Mouse (Mus musculus) skeletal muscle tissue, adult 2 months (tissue): ENCODE data around the gene Dhx33.

Experiments used
- DNase-seq: peaks from one replicate; pipeline ENCODE4 v3.0.0-alpha.2; 2012; ENCODE audit warnings: low read depth, low spot score

The Dhx33 gene

DNA sequence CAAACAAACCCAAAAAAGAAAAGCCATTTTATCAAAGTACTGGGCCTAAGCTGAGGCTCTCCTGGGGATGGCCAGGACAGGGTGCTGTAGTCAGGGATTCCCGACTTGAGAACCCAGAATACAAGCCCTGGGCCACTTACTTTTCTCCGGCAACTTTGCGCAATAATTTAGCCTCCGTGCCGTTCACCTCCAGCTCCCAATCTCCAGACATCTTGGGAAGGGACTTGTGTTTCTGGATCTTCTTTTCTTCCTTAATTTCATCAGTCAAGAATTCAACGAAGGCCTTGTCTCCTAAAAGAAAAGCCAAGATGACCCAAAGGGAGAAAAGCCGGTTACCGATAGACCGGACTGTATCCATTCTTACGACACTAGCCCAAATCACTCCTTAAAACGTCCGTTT is 22.2 kb downstream of the Dhx33 start:
- DNase-seq = no peak

- DNase-seq = no peak
Observed at GRCm38 (mm10) chr11:70980751-70981510, 23.3 kb downstream of the Dhx33 start.

DNA sequence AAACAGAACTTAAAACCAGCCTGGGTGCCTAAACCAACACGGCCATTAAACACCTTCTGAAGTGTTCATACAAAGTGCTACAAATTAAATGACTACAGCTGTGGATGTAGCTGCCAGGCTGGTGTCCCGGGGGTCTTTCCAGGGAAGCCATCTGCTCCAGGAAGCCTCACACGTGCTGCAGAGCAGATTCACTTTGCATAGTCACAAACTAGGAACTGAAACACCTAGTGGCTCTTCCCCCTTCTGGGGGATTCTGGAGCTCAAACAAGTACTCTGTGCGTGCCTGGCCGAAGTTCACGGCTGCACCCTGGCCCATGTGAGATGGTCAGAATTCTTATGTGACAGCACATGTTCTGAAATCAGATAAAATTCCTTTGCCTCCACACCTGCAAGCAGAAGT is 24.0 kb downstream of the Dhx33 start:
- no peak for DNase-seq

DNA sequence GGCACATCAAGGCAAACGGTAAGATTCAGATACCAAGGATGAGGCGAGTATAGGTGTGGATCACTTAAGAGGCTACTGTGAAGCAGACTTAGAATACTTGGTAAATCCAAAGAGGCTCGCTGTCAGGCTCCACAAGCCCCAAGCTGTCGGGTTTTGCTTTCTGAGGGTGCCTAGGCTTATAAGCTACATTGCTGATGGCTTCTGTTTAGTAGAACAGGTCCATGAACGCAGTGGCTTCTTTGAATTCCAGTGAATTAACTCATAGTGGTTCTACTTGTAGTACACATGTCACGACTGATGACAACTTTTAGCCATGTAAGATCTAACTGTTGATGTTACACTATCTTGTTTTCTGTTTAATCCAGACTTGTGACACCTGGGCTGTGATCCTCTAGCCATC is 26.9 kb downstream of the Dhx33 start:
- no peak for DNase-seq

GRCm38 (mm10) chr11:70975193-70975592 is 29.0 kb downstream of the Dhx33 start:
- DNase-seq = no peak

DNA sequence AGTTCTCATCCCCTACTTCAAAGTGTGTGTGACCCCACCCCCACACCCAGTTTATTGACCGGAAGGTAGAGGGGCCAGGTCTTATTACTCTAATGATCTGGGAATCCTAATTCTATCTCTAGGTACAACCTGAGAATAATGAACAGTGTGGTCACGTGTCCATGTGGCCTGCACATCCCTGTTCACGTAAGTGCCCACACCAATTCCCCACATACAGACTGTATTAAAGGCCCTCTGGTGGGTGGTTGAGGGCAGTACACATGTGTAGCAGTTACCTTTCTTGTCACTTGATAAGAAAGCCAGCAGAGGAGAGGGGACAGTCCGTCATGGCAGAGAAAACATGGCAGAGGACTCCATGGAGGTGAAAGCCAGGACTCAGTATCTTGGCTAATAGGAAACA is 30.3 kb downstream of the Dhx33 start:
- DNase-seq = no peak

DNA sequence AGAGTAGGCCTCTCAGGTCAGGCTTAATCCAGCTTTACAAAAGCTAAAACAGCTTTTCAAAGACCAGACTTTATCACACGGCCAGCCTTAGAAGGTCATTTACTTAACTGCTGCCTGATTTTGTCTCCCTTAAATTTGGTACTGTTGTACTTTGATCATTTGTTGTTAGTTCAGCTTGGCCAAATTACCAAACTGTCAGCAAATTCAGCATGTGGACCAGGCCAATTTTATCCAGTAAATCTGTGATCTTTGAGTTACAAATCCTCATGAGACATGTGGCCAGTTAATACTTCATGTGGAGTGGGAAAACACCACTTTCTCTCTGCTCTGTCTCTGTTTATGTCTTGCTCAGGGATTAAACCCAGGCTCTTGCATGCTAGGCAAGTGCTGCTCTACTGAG is 31.7 kb downstream of the Dhx33 start:
- DNase-seq = no peak

DNA sequence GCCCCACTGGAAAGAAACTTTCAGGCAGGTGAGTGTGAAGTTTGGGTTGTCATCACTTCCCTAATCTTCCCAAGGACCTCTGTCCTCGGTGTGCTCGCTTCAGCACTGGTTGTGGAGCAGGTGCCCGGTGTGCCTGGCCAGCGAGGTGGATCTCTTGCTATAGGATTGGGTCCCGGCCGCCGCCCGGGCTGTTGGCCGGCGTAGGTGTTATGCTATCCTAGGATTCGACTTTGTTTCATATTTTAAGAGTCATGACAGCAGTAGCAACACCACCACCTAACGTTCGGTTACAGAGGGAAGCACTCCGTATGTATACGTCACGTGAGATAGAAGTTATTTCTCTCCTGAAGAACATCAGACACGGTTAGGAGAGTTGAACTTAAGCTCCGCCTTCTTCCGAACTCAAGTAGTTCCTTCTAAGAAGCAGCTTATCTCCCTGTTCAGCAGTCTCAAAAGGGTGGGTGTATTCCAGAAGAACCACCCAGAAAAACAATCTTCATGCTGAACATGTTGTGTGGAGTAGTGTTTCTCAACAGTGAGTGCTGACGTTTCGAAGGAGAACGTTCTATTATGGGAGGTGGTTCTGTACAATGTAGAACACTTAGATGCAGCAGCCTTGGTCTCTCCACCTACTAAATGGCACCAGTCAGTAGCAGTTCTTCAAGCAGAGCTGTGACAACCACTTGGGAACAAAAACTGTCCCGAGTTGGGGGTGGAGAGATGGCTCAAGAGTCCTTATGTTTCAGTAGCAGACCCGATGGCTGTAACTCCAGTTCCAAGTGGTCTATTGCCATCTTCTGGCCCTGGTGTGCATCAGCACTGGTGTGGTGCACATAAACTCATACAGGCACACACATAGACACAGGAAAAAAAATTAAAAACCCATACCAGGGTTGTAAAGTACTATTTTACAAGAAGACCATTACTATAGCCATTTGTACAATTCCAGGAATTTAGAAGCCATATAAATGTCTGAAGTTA is 33.4 kb downstream of the Dhx33 start:
- peak; percentile 40 for DNase-seq

DNA sequence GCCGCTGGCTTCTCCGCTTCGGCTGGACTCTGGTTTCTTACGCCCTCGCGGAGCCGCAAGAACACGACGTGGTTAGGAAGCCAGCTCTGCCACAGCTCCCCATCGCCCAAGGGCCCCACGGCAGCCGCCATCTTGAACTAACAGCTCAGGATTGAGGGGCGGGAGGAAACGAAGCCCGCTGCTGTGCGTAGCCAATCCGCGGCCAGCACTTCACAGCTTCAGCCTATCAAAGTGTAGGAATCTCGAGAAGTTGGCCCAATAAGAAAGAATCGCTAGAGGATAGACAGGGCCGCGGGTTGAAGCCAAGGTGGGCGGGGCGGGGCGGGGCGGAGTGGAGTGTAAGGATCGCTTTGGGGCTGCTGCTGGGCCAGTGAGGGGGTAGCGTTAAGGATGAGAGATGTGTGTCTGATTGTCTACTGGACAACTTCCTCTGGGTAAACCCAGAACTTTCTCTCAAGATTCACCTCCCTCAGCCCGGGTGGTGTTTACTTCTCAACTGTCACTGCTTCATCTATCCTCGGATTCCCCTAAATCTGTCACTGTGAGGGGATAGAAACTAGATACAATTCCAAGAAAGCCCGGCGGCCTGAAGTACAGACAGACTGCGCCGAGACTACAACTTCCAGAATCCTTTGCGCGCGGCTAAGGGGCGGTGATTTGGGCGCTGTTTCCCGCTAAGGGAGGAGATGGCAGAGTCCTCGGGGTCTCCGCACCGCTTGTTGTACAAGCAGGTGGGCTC is 34.2 kb downstream of the Dhx33 start, which contains the start of the genes Nup88 and Rpain:
Gene Nup88 (minus strand): TSS at position 153 of the 739 bp plus-strand sequence.
Gene Rpain (plus strand): TSS at position 393 of the 739 bp plus-strand sequence.
- DNase-seq = peak; percentile 96

DNA sequence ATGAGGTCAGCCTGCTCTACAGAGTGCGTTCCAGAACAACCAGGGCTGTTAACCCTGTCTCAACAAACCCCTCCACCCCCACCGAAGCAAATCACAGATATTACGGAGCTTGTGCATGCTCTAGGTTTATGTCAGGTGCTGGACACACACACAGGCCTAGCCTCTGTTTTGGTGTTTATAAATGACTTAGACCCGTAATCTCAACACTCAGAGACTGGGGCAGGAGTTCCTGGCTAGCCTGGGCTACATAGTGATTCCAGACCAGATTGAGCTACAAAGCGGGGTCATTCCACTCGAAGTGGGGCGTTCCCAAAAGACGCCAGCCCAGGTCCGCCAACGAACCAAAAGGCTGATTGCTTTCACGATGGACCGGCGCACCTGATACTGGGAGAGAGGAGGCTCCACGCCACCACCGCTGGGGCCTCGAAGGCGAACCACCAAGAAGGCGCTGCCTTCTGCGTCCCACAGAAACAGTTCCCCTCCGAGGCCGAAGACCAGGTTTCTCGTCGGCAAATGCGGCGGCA is 34.9 kb downstream of the Dhx33 start:
- no peak for DNase-seq

- no peak for DNase-seq
Observed at GRCm38 (mm10) chr11:70964222-70964907, 39.9 kb downstream of the Dhx33 start.

DNA sequence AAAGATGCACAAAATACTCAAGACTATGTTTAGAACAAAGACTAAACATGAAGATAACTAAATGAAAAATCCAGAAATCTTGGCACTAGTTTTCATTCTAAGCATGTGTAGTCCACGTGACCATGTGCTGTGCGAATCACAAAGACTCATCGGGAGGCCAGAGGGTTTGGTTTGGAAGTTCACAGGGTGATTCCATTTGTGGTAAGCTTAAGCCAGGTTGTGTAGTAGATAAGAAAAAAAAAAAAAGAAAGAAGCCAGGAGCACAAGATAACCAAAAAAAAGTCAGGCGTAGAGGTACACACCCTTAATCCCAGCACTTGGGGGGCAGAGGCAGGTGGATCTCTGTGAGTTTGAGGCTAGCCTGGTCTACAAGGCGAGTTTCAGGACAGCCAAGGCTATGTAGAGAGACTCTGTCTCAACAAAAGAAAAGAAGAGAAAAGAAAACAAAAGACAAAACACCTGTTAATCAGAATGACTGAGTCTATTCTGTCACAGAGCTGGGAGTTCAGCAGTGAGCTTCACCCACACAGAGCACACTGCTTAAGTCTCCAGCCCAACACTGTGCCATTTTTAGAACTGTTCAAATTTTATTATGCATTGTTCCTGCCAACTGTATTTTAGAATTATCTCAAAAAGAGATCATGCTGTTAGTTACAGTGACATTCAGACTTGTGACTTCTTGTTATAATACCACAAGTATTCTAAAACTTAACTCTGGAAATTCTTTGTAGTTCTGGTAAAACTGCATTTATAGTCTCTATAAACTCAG is 43.3 kb downstream of the Dhx33 start:
- no peak for DNase-seq

DNA sequence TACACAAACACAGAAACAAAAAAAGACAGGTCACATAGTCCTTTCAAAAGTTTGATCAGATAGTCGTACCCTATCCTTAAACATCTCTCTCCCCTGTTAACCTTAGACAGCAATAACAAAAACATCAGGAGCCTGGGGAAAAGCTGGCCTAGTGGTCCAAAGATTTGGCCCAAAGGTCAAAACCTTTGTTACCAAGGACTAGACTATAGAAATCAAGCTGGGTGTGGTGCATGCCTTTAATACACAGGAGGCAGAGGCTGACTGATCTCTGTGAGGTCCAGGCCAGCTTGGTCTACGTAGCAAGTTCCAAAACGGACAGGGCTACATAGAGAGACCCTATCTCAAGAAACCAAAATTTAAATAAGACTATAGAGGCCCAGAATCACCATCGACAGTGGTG is 49.5 kb downstream of the Dhx33 start:
- DNase-seq = no peak

DNA sequence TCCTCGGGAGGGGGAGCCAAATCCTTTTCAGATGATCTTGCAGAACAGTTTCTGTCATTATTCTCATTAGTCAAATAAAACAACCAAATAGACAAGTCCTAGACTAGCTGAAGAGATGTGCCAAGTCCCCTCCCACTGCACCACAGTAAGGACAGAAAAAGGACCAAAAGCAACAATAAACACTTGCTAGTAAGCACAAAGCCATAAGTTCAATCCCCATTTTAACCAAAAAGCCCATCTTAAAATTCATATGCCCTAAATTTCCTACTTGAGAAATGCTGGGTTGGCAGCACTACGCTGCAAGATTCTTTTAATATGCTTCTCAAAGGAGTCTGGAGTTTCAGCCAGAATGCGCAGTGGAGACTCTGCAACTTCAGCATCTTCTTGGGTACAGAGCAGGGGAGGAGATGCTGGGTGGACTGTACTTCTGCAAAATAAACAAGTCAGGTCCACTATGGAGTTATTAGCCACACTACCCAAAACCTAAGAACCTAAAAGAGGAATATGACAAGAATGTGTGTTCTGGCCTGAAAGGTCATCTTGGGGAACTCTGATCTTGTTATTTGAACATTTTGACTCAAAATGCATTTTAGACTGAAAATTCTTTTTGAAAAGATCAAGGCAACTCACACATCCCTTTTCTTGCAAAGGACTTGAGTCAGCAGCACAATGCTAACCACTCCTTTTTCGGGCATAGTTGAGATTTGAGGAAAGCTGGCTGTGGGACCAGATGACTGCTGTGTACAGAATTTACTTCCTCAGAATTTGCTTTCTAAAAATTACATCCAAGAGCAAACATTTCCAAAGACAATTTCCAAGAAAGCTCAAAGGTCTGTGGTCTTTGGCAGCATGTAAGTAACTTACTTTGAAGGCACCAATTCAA is 59.1 kb downstream of the Dhx33 start:
- peak; percentile 22 for DNase-seq

DNA sequence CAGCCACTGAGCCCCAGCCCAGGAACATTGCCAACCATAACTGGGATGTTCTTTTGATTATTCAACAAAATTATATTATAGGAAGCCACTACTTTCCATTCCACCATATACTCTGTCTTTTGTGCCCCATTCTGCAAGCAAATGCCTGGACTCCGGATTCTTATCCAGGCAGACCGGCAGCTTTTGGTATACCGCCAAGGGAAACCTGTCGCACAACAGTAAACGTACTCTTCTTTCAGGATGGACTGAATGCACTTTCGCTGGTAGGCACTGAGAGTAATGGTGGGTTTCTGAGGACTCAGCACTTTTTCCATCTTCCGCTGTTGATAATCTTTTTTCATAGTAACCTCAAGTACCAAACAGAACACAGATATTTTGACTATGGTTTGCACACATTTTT is 60.6 kb downstream of the Dhx33 start:
- DNase-seq = no peak

DNA sequence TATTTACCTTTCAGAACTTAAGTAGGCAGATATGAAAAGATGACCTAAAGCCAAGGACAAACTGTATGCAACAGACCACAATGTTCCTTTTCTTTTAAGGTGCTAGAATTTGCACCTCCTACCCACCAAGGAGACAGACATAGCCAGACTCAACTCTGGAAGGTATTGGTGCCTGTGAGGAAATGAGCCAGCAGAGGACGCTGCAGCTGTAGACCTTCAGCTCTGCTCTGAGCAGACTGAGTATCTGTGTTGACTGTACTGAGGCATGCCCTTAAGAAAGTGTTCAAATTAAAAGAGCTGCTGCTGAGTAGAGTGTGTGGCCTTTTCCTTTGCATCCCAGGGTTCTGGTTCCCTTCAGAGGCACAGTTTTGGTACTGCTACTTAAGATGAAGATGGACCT is 61.6 kb downstream of the Dhx33 start:
- DNase-seq = no peak

DNA sequence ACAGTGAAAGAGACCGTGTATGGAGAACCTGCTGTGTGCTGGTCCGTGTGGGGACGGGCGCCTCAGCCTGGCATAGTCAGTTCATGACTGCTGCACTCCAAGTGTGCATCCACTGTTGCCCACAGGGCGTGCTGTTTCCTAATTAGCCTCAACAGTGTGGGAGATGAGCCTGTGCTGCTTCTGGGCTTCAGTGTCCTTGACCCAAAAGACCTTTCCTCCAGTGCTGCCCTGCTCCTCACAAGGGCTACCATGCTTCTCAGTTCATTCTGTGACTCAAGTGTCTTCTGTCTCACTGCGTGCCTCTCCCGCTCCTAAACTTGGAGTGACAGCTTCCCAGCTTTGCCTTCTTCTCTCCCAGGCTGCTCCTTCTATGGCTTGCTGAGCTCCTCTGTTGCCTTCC is 68.9 kb downstream of the Dhx33 start:
- no peak for DNase-seq
